Mouse (Mus musculus) R1 (cell line): ENCODE results near the gene Stx7.
"Not testable (repeated sequence)": the region's sequence is repeated elsewhere in the genome, so short reads cannot be mapped to it uniquely, and the experiment has no call there.

ENCODE experiments used
- DNase-seq: peaks from one replicate; pipeline ENCODE4 v3.0.0-alpha.2; 2018; ENCODE audit warnings: low read depth, low spot score

Gene Stx7

DNA sequence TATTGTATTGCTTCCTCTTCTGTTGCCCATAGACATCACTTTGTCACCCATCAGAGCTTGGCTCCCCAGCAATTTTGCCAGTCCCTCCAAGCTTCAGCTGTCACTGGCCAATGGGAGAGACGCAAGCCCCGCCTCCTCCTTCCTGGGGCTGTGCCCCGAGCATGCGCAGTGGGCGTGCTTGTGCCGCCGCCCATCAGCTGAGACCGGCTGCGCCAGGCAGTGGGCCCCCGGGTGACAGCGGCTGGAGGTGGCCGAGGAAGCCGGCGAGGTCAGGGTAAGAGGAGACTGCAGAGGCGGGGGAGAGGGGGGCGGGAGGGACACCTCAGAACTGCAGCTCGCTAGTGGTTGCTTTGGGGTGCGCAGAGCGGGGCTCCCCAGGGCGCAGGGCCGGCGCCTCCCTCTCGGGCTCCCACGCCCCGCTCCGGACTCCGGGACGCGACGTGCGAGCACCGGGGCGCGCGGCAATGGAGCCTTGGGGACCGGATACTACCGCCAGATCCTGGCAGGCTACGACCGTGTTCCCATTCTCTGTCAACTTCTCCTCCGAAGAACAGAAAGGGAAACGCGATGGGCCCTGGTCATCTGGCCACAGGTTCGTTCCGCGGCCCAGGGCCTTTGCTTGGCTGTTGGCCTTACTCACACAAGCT is at the start of gene Stx7:
TSS of gene Stx7 (plus strand) at position 168 of the 647 bp plus-strand sequence.
- DNase-seq, result peak; percentile 91

GRCm38 (mm10) chr10:24101812-24102211 is 47.3 kb upstream of the Stx7 start, which contains the start of gene Taar8c:
Gene Taar8c, minus strand, starts transcription at chr10:24101912.
- not testable (repeated sequence) for DNase-seq

GRCm38 (mm10) chr10:24103299-24103698 is 45.8 kb upstream of the Stx7 start:
- not testable (repeated sequence) for DNase-seq

GRCm38 (mm10) chr10:24107747-24108146 is 41.4 kb upstream of the Stx7 start:
- no peak for DNase-seq

DNA sequence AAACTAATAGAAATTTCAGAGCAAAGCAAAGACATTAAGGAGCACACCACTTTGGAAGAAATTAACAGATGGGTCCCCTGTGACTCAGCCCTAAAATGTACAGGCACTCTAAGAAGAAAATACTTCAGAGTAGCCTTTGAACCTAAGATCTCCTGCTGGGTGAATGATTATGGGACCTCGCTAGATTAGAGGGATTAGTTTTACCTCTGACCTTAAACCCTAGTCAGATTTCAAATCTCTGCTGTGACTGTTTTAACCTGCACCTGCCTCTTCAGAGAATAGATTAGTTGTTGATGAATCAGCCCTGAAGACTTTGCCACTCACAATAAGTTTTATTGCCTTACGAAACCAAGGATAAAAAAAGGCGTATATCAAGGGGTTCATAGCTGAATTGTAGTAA is 40.9 kb upstream of the Stx7 start:
- DNase-seq, result no peak

DNA sequence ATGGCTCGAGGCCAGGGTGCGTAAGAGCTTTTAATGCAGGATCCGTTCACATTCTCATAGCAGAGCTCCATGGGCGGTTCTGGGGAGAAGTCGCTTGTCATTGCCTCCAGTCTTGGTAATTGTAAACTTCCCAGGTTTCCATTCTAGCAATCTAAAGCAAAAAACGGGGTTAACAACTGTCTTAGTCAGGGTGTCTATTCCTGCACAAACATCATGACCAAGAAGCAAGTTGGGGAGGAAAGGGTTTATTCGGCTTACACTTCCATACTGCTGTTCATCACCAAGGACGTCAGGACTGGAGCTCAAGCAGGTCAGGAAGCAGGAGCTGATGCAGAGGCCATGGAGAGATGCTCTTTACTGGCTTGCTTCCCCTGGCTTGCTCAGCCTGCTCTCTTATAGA is 39.7 kb upstream of the Stx7 start, which contains the start of gene Taar9:
TSS of gene Taar9 (minus strand) at position 101 of the 400 bp plus-strand sequence.
- not testable (repeated sequence) for DNase-seq

DNA sequence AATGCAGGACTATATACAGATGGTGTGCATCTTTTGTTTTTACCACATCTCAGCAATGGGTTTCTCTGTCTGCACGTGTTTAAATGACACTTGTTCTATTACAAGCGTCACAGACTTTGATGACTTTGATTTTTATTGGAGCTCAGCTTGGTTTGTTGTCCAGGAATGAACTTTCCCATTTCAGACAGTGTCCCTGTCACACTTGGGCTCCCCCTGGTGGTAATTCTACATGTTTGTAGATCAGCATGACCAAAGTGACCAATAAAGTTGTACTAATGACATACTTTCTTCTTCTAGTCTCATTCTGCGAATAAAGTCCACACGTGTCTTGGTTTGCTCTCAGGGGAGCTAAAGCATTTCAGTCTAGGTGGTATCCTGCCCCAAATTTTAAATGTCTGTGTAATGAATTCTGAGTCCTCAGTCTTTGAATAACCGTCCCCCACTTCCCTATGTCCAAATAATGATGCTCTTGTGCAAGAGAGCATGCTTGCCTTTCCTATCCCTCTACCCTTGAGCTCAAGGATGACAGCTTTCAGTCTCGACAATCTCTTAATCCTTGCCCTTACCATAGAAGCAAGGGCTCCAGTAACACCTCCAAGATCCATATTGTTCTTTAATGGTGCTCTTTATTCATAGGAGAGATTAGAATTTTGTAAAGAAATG is 37.9 kb upstream of the Stx7 start:
- DNase-seq, result peak; percentile 67

- peak; percentile 91 for DNase-seq
These were observed 17.4 kb upstream of the Stx7 start for GRCm38 (mm10) chr10:24131451-24132262.

DNA sequence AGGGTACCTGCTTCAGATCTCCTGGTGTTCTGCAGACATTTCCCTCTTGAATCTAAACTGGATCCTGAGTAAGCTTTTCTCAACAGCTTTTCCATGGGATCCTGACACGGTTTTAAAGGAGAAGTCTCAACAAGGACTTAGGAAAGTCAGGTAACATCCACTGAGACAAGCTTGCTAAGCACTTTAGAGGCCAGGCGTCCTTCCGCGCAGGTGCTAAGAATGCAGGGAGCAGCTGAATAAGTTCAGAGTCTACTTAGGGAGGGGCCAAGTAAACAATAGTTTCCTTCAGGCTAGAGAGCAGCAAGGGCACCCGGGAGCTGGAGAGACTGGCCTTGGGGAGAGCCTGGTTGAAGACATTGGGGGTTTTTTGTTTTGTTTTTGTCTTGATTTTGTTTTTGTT is 16.8 kb upstream of the Stx7 start:
- peak; percentile 91 for DNase-seq

DNA sequence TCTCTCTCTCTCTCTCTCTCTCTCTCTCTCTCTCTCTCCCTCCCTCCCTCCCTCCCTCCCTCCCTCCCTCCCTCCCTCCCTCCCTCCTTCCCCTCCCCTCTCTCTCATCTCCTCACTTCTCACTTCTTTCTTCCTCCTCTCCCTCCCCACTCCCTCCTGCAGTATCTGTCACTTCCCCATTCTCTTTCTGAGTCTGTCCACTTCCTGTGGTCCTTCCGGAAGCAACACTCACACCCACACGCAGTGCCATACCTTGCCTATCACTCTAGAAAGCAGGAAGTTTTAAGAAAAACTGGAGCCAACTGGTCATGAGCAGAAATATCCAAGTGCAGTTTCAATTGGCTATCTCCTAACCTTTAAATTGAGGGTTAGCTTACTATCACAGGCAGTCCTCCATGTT is 16.0 kb upstream of the Stx7 start:
- peak; percentile 26 for DNase-seq

- DNase-seq, result no peak
These were observed 14.9 kb upstream of the Stx7 start for GRCm38 (mm10) chr10:24134071-24134645.

- DNase-seq, result no peak
These were observed 10.4 kb upstream of the Stx7 start for GRCm38 (mm10) chr10:24138623-24139261.

DNA sequence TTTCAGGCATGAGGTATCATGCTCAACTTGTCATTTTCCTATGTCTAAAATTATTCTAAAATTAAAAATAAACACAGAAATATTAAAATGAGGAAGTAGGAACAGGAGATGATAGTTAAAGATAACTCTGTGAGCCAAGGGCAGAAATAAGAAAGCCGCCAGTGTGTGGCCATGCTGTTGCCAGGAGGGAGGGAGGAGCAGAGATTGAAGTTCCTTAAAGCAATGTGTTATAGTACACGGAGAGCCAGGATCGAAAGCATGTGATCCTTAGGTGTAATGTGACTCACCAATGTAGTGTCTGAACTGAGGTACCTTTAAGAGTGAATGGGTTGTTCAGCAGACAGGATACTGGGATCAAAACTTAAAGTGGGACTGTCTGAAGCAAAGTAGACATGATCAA is 6.4 kb upstream of the Stx7 start:
- DNase-seq, result no peak

DNA sequence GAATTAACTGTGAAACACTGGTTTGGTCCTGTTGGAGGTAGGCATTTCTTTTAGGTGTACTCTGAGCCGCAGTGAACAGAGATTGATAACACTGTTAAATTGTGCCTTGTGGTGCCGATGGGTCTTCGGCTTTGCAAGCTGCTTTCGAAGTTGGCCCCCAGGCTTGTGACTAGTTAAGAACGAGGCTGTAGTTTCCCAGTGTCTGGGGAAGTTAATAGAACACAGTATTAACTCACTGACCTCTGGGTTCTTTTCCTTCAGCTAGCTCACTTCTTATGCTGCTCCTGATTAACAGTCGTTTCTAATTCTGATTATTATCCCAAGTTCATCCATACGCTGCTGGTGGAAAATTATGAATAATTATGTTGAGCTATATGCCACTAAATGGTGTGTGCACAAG is 984 bp downstream of the Stx7 start:
- no peak for DNase-seq

DNA sequence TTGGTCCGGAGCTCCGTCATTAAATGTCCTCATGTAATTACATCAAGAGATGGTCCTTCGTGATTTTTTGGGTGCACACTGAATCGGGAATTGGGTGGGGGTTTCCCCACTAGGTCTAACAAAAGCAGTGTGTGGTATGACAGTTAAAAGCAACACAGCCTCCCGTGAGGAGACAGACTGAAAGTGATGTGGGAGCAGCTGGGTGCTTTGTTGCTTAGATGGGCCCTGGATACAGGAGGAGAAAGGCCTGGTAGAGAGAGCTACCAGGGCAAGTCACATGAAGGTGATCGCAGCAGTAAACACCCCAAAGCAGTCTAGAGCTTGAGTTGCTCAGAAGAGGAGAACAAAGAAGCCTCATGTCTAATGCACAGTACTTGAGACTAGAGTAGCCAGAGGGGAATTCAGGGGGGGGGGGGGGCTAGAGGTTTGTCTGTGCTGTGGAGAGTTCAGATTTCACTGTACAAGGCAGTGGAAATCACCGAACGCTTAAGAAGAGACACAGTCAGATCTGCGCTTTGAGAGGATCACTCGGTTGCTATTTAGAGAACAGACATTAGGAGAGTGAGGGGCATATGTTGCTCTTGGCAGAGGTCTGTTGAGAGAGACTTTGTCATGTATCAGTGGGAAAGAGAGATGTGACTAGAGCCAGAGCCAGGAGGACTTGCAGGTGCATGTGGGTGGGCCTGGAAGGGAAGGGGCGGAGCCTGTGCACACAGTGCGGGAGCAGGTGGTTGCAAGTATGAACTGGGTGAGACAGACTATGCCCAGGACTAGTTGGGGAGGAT is 9.6 kb downstream of the Stx7 start:
- DNase-seq, result peak; percentile 28

DNA sequence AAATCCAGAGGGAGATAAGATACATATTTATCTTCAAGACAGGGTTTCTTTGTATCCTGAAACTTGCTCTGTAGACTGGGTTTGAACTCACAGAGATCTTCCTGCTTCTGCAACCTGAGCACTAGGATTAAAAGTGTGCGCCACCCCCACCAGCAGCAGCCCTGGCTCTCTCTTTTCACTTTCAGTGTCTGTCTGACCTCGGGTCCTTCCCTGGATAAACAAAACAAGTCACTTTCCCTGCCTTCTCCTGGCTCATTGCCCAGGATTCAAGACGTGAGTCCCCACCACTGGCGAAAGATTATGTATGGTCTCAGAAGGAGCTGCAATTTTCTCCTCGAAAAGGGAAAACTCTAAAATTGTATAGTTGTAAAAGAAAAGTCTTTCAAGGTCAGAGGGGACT is 10.5 kb downstream of the Stx7 start:
- no peak for DNase-seq

- DNase-seq, result no peak
These were observed 11.2 kb downstream of the Stx7 start for GRCm38 (mm10) chr10:24160349-24160748.

- peak; percentile 27 for DNase-seq
These were observed 15.2 kb downstream of the Stx7 start for GRCm38 (mm10) chr10:24164137-24164908.

DNA sequence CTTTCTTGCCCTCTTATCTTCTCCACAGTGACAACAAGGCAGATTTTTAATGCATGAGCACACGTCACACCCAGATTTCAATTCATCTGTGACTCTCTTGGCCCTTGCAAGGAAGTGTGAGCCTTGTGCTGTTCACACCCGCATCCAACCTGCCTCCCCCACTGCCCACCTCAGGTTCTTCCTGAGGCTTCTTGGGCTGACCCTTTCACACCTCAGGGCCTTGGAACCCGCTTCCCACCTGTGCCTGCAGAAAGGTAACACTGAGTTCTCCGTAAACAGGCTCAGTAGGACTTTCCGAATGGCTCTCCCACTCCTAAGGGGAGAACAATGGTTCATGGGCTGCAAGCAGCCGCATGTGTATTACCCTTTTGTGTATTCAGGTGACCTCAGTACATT is 15.8 kb downstream of the Stx7 start:
- DNase-seq, result peak; percentile 13

DNA sequence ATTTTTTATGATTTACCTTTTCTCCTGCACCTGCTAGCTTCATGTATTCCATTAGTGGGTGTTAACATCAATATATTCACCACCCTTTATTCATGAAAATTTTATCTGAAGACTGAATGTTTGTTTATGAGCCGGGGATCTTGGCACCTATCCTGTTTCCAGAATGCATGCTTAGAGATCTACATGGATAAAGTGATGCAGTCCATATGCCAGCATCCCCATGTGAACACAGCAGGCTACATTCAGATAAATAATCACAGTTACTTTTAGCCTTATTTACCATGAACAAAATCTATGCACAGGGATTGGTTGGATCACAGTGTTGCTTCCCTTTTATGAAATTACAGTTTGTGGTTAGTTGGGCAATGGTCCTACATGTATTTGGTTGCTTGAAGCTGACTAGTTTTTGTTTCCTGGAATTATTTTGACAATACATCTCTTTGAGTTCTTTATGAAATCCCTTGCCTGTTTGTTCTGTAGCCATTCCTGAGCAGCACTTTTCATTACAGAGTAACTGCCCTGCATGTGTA is 16.5 kb downstream of the Stx7 start:
- no peak for DNase-seq
